Mouse (Mus musculus): ENCODE measurements around the gene Vmn1r16. TPM values are rescaled to one million over a fixed set of nuclear protein-coding genes. Genes with fewer than 3 reads are reported as not detected.
"Not testable (repeated sequence)": the region's sequence is repeated elsewhere in the genome, so short reads cannot be mapped to it uniquely, and the experiment has no call there.

The Vmn1r16 gene
- total RNA-seq (2014; fragmentation: Nextera tagmentation) (not detected in 2 replicates), total RNA-seq (2017) (0.05 and 0.06 TPM in 2 replicates), polyA plus RNA-seq (2012) (not detected in 2 replicates)

DNA sequence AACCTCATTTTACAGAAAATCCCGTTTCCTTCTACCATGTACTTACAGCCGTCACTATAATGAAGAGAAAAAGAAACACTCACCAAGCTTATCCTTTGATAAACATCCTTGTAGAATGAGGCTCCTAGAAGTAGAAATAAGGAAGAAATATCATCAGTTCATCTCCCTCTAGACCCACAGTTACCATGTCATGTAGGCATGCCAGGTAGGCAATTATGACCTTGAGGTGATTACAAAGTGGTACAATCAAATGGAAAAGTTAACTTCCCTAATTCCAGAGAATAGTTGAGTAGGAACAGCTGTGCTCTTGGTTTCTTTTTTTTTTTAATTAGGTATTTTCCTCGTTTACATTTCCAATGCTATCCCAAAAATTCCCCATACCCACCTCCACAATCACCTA is at the start of gene Vmn1r16:
Gene Vmn1r16 (minus strand): TSS at position 101 of the 400 bp plus-strand sequence.
- DNase-seq (ENCODE audit: low spot score), result no peak
- no peak for TF ChIP-seq GATA1 (IDR thresholded peaks at IDR 0.05; ENCODE audit: borderline replicate concordance, low read length)
- TF ChIP-seq CTCF (IDR thresholded peaks at IDR 0.05; ENCODE audit: low read depth, low read length), result no peak
- no peak for TF ChIP-seq GATA2 (IDR thresholded peaks at IDR 0.05; ENCODE audit: borderline replicate concordance, low read depth, low read length)
- TF ChIP-seq POLR2AphosphoS5 (IDR thresholded peaks at IDR 0.05; ENCODE audit: insufficient replicate concordance, low read depth, low read length), result no peak
- TF ChIP-seq TAL1 (conservative IDR thresholded peaks at IDR 0.05; ENCODE audit: low read depth, low read length), result no peak

DNA sequence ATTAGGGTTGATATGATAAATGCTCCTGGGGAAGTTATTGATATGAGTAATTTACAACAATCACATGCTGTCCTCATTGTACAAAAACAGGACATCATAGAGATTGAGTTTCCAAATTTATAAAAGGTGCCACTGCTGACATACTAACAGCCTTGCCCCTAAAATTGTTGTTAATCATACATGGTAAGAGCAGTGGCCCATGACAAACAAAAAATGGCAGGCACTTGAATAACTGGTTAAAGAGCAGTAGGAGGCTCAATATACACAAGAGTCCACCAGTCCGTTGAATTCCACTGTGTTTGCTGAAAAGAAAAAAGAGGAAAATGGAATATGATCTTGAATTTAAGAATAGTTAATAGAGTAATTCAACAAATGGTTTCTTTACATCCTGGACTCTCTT is 38.2 kb upstream of the Vmn1r16 start:
- no peaks in the 10 kb centered on the region for H3K9me3 ChIP-seq (replicated peaks)
- ATAC-seq (ENCODE audit: extremely low read depth, insufficient number of reproducible peaks, low FRiP score, poor library complexity, severe bottlenecking), result no peak
- no peak for TF ChIP-seq POLR2AphosphoS5 (IDR thresholded peaks at IDR 0.05; ENCODE audit: insufficient replicate concordance, low read depth, low read length)
- TF ChIP-seq TAL1 (conservative IDR thresholded peaks at IDR 0.05; ENCODE audit: low read depth, low read length), result no peak
- no peak for TF ChIP-seq CTCF (IDR thresholded peaks at IDR 0.05; ENCODE audit: low read depth, low read length)
- no peak for TF ChIP-seq GATA2 (IDR thresholded peaks at IDR 0.05; ENCODE audit: borderline replicate concordance, low read depth, low read length)
- TF ChIP-seq GATA1 (IDR thresholded peaks at IDR 0.05; ENCODE audit: borderline replicate concordance, low read length), result no peak

More for the DNA sequence above, at the start of gene Vmn1r16:
- Histone ChIP-seq H3K36me3 (replicated peaks) (no peaks in the 10 kb centered on the region), H3K9me3 (replicated peaks) (no peaks in the 10 kb centered on the region), H3K27me3 (ENCODE audit: insufficient read depth, low read length) (no peaks in the 10 kb centered on the region), H3K4me3 (ENCODE audit: low read depth, low read length) (no peak within 1 kb of the TSS), H3K4me1 (ENCODE audit: insufficient read depth, low read depth, low read length) (no peaks in the 10 kb centered on the region)
- no peak for ATAC-seq (ENCODE audit: extremely low read depth, insufficient number of reproducible peaks, low FRiP score, poor library complexity, severe bottlenecking)

DNA sequence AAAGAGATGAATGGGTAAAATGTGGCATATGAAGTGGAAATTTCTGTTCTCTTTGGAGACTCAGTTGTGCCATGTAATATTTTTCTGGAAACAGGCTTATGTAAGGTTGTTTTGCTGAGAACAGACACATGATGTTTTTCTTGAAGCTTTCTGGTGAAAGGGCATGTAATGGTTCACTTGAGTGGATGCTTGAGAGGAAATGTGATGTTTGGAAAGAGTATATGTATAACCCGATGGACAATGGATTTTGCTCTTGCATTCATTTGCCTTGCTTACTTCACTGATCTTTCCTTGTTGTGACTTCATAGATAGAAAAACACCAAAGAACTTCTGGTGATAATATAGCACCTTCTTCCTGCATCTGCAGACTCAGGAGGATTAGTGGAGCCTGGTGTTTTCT is 36.6 kb upstream of the Vmn1r16 start:
- H3K36me3 ChIP-seq (replicated peaks); DNase-seq (ENCODE audit: low spot score); H3K4me3 ChIP-seq (ENCODE audit: low read depth, low read length); H3K4me1 ChIP-seq (ENCODE audit: insufficient read depth, low read depth, low read length); H3K9me3 ChIP-seq (replicated peaks); ATAC-seq (ENCODE audit: extremely low read depth, insufficient number of reproducible peaks, low FRiP score, poor library complexity, severe bottlenecking); H3K27me3 ChIP-seq (ENCODE audit: insufficient read depth, low read length): not testable (repeated sequence)

More for the DNA sequence above, 38.2 kb upstream of the Vmn1r16 start:
- H3K4me1 ChIP-seq (ENCODE audit: insufficient read depth, low read depth, low read length), result no peaks in the 10 kb centered on the region
- DNase-seq (ENCODE audit: low spot score), result no peak
- H3K27me3 ChIP-seq (ENCODE audit: insufficient read depth, low read length), result no peaks in the 10 kb centered on the region
- no peak overlapping the region for H3K4me3 ChIP-seq (ENCODE audit: low read depth, low read length)
- no peaks in the 10 kb centered on the region for H3K36me3 ChIP-seq (replicated peaks)

DNA sequence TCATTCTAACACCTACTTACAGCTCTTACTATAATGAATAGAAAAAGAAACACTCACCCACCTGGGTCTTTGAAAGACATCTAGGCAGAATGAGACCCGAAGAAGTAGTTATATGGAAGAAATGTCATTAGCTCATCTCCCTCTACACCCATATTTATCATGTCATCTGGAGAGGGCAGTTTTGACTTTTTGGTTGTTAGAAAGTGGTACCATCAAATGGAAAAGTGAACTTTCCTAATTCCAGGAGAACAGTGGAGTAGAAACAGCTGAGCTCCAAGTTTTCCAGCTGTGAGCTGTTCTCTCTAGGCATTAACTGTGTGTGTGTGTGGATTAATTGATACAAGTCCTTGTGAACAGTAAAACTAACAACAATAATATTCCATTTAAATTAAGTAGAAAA is 34.3 kb upstream of the Vmn1r16 start, which contains the start of gene Vmn1r17:
Gene Vmn1r17 (minus strand): TSS at position 101 of the 400 bp plus-strand sequence.
- TF ChIP-seq GATA2 (IDR thresholded peaks at IDR 0.05; ENCODE audit: borderline replicate concordance, low read depth, low read length), result no peak
- Histone ChIP-seq H3K4me1 (ENCODE audit: insufficient read depth, low read depth, low read length) (no peaks in the 10 kb centered on the region), H3K9me3 (replicated peaks) (no peaks in the 10 kb centered on the region), H3K4me3 (ENCODE audit: low read depth, low read length) (no peak within 1 kb of the TSS), H3K36me3 (replicated peaks) (no peaks in the 10 kb centered on the region), H3K27me3 (ENCODE audit: insufficient read depth, low read length) (no peaks in the 10 kb centered on the region)
- ATAC-seq (ENCODE audit: extremely low read depth, insufficient number of reproducible peaks, low FRiP score, poor library complexity, severe bottlenecking), result no peak
- DNase-seq (ENCODE audit: low spot score), result no peak

DNA sequence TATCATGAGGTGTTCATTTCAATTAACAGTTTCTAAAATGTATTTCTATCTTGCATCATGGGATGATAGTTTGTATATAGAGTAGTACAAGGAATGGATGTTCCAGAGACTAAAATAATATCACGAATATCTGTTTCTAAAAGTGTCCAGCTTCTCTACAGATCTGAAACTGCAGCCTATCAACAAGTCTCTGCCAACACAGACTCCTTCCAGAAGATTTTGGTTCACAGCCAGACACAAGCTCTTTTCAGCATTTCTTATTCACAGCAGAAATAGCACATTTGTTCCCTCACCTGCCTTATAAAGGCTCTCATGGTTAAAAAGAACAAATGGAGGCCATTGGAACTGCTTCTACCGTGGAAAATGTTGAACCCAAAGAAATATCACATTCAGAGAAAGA is 27.6 kb upstream of the Vmn1r16 start:
- ATAC-seq (ENCODE audit: extremely low read depth, insufficient number of reproducible peaks, low FRiP score, poor library complexity, severe bottlenecking), result no peak
- TF ChIP-seq TAL1 (conservative IDR thresholded peaks at IDR 0.05; ENCODE audit: low read depth, low read length) (no peak), GATA1 (IDR thresholded peaks at IDR 0.05; ENCODE audit: borderline replicate concordance, low read length) (no peak), CTCF (IDR thresholded peaks at IDR 0.05; ENCODE audit: low read depth, low read length) (no peak), POLR2AphosphoS5 (IDR thresholded peaks at IDR 0.05; ENCODE audit: insufficient replicate concordance, low read depth, low read length) (no peak), GATA2 (IDR thresholded peaks at IDR 0.05; ENCODE audit: borderline replicate concordance, low read depth, low read length) (no peak)
- Histone ChIP-seq H3K4me3 (ENCODE audit: low read depth, low read length) (no peak overlapping the region), H3K9me3 (replicated peaks) (no peaks in the 10 kb centered on the region), H3K36me3 (replicated peaks) (no peaks in the 10 kb centered on the region), H3K4me1 (ENCODE audit: insufficient read depth, low read depth, low read length) (no peaks in the 10 kb centered on the region), H3K27me3 (ENCODE audit: insufficient read depth, low read length) (no peaks in the 10 kb centered on the region)
- no peak for DNase-seq (ENCODE audit: low spot score)

DNA sequence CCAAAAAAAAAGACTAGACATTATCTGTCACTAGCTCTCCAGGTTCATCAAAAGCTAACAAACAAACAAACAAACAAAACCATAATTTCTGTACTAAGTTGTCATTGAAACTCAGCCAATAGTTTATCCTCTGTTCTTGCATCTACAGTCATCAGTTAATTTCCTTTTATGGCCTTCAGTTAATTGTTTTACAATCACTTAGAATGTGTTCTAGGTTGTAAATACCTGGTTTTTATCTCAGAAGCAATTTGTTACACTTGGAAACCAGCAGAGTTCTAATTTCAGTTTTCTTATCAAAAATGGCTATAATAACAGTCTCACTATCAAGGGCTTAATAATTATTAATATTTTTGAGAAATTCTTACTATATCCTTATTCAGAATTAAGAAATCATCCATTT is 3.1 kb downstream of the Vmn1r16 start:
- Histone ChIP-seq H3K4me3 (ENCODE audit: low read depth, low read length) (no peak overlapping the region), H3K4me1 (ENCODE audit: insufficient read depth, low read depth, low read length) (no peaks in the 10 kb centered on the region), H3K27me3 (ENCODE audit: insufficient read depth, low read length) (no peaks in the 10 kb centered on the region), H3K9me3 (replicated peaks) (no peaks in the 10 kb centered on the region), H3K36me3 (replicated peaks) (no peaks in the 10 kb centered on the region)
- ATAC-seq (ENCODE audit: extremely low read depth, insufficient number of reproducible peaks, low FRiP score, poor library complexity, severe bottlenecking) (no peak), DNase-seq (ENCODE audit: low spot score) (no peak)
- no peak for TF ChIP-seq CTCF (IDR thresholded peaks at IDR 0.05; ENCODE audit: low read depth, low read length)
- no peak for TF ChIP-seq GATA2 (IDR thresholded peaks at IDR 0.05; ENCODE audit: borderline replicate concordance, low read depth, low read length)
- TF ChIP-seq TAL1 (conservative IDR thresholded peaks at IDR 0.05; ENCODE audit: low read depth, low read length), result no peak
- no peak for TF ChIP-seq GATA1 (IDR thresholded peaks at IDR 0.05; ENCODE audit: borderline replicate concordance, low read length)
- TF ChIP-seq POLR2AphosphoS5 (IDR thresholded peaks at IDR 0.05; ENCODE audit: insufficient replicate concordance, low read depth, low read length), result no peak

DNA sequence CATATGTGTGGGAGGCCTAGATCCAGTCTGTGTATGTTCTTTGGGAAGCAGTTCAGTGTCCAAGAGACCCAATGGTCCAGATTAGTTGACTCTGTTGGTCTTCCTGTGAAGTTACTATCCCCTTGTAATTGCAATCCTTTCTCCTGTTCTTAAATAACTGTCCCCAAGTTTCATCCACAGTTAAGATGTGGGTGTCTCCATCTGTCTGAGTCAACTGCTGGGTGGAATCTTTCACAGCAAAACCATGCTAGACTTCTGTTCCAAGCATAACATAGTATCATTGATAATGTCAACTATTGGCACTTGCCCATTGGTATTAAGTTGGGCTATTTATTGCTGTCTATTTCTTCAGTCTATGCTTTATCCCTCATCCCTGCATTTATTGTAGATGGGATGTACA is 50.3 kb downstream of the Vmn1r16 start:
- no peak overlapping the region for H3K4me3 ChIP-seq (ENCODE audit: low read depth, low read length)
- no peaks in the 10 kb centered on the region for H3K27me3 ChIP-seq (ENCODE audit: insufficient read depth, low read length)
- ATAC-seq (ENCODE audit: extremely low read depth, insufficient number of reproducible peaks, low FRiP score, poor library complexity, severe bottlenecking) (no peak), DNase-seq (ENCODE audit: low spot score) (no peak)
- H3K4me1 ChIP-seq (ENCODE audit: insufficient read depth, low read depth, low read length), result no peaks in the 10 kb centered on the region
- no peaks in the 10 kb centered on the region for H3K36me3 ChIP-seq (replicated peaks)
- no peaks in the 10 kb centered on the region for H3K9me3 ChIP-seq (replicated peaks)
- no peak for TF ChIP-seq GATA1 (IDR thresholded peaks at IDR 0.05; ENCODE audit: borderline replicate concordance, low read length)
- no peak for TF ChIP-seq TAL1 (conservative IDR thresholded peaks at IDR 0.05; ENCODE audit: low read depth, low read length)
- no peak for TF ChIP-seq CTCF (IDR thresholded peaks at IDR 0.05; ENCODE audit: low read depth, low read length)
- no peak for TF ChIP-seq POLR2AphosphoS5 (IDR thresholded peaks at IDR 0.05; ENCODE audit: insufficient replicate concordance, low read depth, low read length)
- TF ChIP-seq GATA2 (IDR thresholded peaks at IDR 0.05; ENCODE audit: borderline replicate concordance, low read depth, low read length), result no peak

All from G1E (cell line).